Mouse (Mus musculus): ENCODE data around the gene Trappc1.

GRCm38 (mm10) chr11:69305291-69305690, 18.5 kb upstream of the Trappc1 start:
- TF ChIP-seq CTCF (IDR thresholded peaks at IDR 0.05; ENCODE audit: low read depth): no peak
- TF ChIP-seq EP300 (IDR thresholded peaks at IDR 0.05; ENCODE audit: low read depth): no peak
